Mouse (Mus musculus): ENCODE results near the gene Cep78.

Gene Cep78

GRCm38 (mm10) chr19:15965082-15965481, 19.7 kb downstream of the Cep78 start:
- DNase-seq, result peak; percentile 69

GRCm38 (mm10) chr19:15964533-15964932, 20.3 kb downstream of the Cep78 start:
- no peak for DNase-seq

- DNase-seq, result no peak
These were observed 21.6 kb downstream of the Cep78 start for GRCm38 (mm10) chr19:15963011-15963695.

- no peak for DNase-seq
These were observed 22.5 kb downstream of the Cep78 start for GRCm38 (mm10) chr19:15962313-15962712.

GRCm38 (mm10) chr19:15950225-15950624, 34.6 kb downstream of the Cep78 start:
- peak; percentile 24 for DNase-seq

GRCm38 (mm10) chr19:15948867-15949266, 35.9 kb downstream of the Cep78 start:
- no peak for DNase-seq

- DNase-seq, result peak; percentile 73
These were observed 36.4 kb downstream of the Cep78 start for GRCm38 (mm10) chr19:15948426-15948825.

GRCm38 (mm10) chr19:15947237-15947636, 37.6 kb downstream of the Cep78 start, which contains the start of gene Psat1:
Psat1 (minus strand) TSS chr19:15947337.
- no peak for DNase-seq

GRCm38 (mm10) chr19:15946663-15947062, 38.1 kb downstream of the Cep78 start:
- peak; percentile 16 for DNase-seq

- DNase-seq, result no peak
These were observed 41.7 kb downstream of the Cep78 start for GRCm38 (mm10) chr19:15943117-15943423.

GRCm38 (mm10) chr19:15942421-15943116, 42.2 kb downstream of the Cep78 start:
- DNase-seq, result no peak

- peak; percentile 64 for DNase-seq
These were observed 43.4 kb downstream of the Cep78 start for GRCm38 (mm10) chr19:15941399-15941798.

- peak; percentile 84 for DNase-seq
These were observed 59.1 kb downstream of the Cep78 start for GRCm38 (mm10) chr19:15925719-15926045.

- DNase-seq, result peak; percentile 90
These were observed 59.7 kb downstream of the Cep78 start for GRCm38 (mm10) chr19:15924866-15925718.

GRCm38 (mm10) chr19:15924181-15924865, 60.5 kb downstream of the Cep78 start:
- peak; percentile 20 for DNase-seq

- DNase-seq, result no peak
These were observed 61.4 kb downstream of the Cep78 start for GRCm38 (mm10) chr19:15923426-15923825.

- DNase-seq, result no peak
These were observed 65.5 kb downstream of the Cep78 start for GRCm38 (mm10) chr19:15919336-15919735.

GRCm38 (mm10) chr19:15918111-15918510, 66.7 kb downstream of the Cep78 start:
- DNase-seq, result peak; percentile 73

- no peak for DNase-seq
These were observed 71.4 kb downstream of the Cep78 start for GRCm38 (mm10) chr19:15913249-15913997.

- no peak for DNase-seq
These were observed 73.3 kb downstream of the Cep78 start for GRCm38 (mm10) chr19:15911441-15911840.

- DNase-seq, result peak; percentile 43
These were observed 73.8 kb downstream of the Cep78 start for GRCm38 (mm10) chr19:15910987-15911386.

- DNase-seq, result no peak
These were observed 74.3 kb downstream of the Cep78 start for GRCm38 (mm10) chr19:15910488-15910887.
